ENCODE assay signal across 12 mouse cellular contexts in the genomic region with DNA sequence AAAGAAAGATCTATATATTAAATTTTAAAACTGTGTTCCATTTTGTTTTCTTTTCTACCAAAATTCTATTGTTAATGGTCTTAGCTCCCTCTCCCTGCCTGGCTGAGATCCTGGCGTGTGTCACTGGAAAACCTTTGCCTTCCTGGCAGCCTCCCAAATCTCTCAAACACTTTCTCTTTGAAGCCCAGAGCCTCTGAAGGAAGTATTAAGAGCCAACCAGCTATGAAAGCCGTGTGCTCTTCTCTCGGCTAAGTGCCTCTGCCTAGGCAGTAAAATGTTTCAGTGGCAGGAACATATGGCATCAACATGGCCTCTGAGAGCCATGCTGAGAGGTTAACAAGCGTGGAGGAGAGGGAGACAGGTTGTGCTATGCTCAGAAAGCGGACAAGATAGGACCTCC. TPM values are rescaled to one million over a fixed set of nuclear protein-coding genes. Genes with fewer than 3 reads are reported as not detected.
A peak's percentile ranks its signal among the peaks of the same experiment; 100 is the strongest.
DNase-seq lines count a peak whose midpoint lies in the region; ATAC-seq and TF ChIP-seq lines count a peak whose summit lies in the region.
"Had no signal": no experiment of that assay in that cellular context is flagged by ENCODE, and none has a peak within 500 bp of the region (broad histone marks: within the 10 kb centered on the region; RNA-seq: fewer than 3 reads in every experiment).

No protein-coding gene starts in this region.

- H3K27ac ChIP-seq in forebrain, embryonic 14.5 days (ENCODE audit: low read depth, low read length) = no peak overlapping the region
- no peak overlapping the region for H3K27ac ChIP-seq in forebrain, embryonic 12.5 days
- H3K27ac ChIP-seq in neural tube, embryonic 14.5 days (ENCODE audit: low read depth, low read length) = peak overlapping the region; percentile 46; the same call in 1 of the 2 replicates

- H3K36me3 ChIP-seq in forebrain, embryonic 14.5 days (ENCODE audit: control insufficient read depth, insufficient read depth, low read length) = no peaks in the 10 kb centered on the region
- no peaks in the 10 kb centered on the region for H3K36me3 ChIP-seq in forebrain, embryonic 12.5 days (replicated peaks)
- H3K36me3 ChIP-seq in neural tube, embryonic 14.5 days (ENCODE audit: control insufficient read depth, insufficient read depth, low read length) = no peaks in the 10 kb centered on the region

- H3K9ac ChIP-seq in forebrain, embryonic 14.5 days (ENCODE audit: low read length) = no peak overlapping the region
- no peak overlapping the region for H3K9ac ChIP-seq in forebrain, embryonic 12.5 days
- H3K9ac ChIP-seq in neural tube, embryonic 14.5 days (replicated peaks; ENCODE audit: low read depth, low read length) = no peak overlapping the region

- no peak for TF ChIP-seq CTCF in lung, adult 2 months (IDR thresholded peaks at IDR 0.05; ENCODE audit: insufficient read depth, low read length)

- ATAC-seq in forebrain, embryonic 14.5 days = no peak
- no peak for ATAC-seq in forebrain, embryonic 12.5 days (ENCODE audit: low FRiP score)
- ATAC-seq in neural tube, embryonic 14.5 days (ENCODE audit: low read depth) = peak; percentile 21; the same call in 1 of the 2 replicates
- ATAC-seq: CD4-positive, CD25-positive, alpha-beta regulatory T cell, adult 4 months had no signal

- H3K27me3 ChIP-seq in forebrain, embryonic 14.5 days (replicated peaks; ENCODE audit: control insufficient read depth, insufficient read depth, low read length) = no peaks in the 10 kb centered on the region
- no peaks in the 10 kb centered on the region for H3K27me3 ChIP-seq in forebrain, embryonic 12.5 days
- no peaks in the 10 kb centered on the region for H3K27me3 ChIP-seq in neural tube, embryonic 14.5 days (ENCODE audit: control insufficient read depth, insufficient read depth, low read length)

- no peaks in the 10 kb centered on the region for H3K9me3 ChIP-seq in forebrain, embryonic 14.5 days (replicated peaks; ENCODE audit: control insufficient read depth, low read length)
- H3K9me3 ChIP-seq in forebrain, embryonic 12.5 days = no peaks in the 10 kb centered on the region
- peaks cover 4% of the 10 kb centered on the region for H3K9me3 ChIP-seq in neural tube, embryonic 14.5 days (ENCODE audit: control insufficient read depth, low read length)

- TF ChIP-seq POLR2A in lung, adult 2 months (IDR thresholded peaks at IDR 0.05; ENCODE audit: borderline replicate concordance, extremely low read depth, low read depth, low read length) = no peak

- H3K4me2 ChIP-seq in forebrain, embryonic 14.5 days (ENCODE audit: low read length) = no peak overlapping the region
- no peak overlapping the region for H3K4me2 ChIP-seq in forebrain, embryonic 12.5 days
- no peak overlapping the region for H3K4me2 ChIP-seq in neural tube, embryonic 14.5 days (ENCODE audit: low read depth, low read length)

- peak; percentile 67 for DNase-seq in forebrain, embryonic 14.5 days (ENCODE audit: low spot score)
- peak; percentile 12 for DNase-seq in lung, postnatal 36 days
- DNase-seq in lung, adult 2 months = no peak
- peak; percentile 35 for DNase-seq in embryo, embryonic 10.5 days (ENCODE audit: low spot score)
- DNase-seq in gastrocnemius, postnatal 25 days = no peak
- DNase-seq in liver = no peak
- DNase-seq: lung, adult 18-20 months; thymus, adult 2 months had no signal

- WGBS in forebrain, embryonic 14.5 days = 35% methylated on average over 5 of the region's 5 CpGs
- WGBS in forebrain, embryonic 12.5 days = 51% methylated on average over 5 of the region's 5 CpGs
- WGBS in lung, adult 2 months = 35% methylated on average over 5 of the region's 5 CpGs
- 33% methylated on average over 5 of the region's 5 CpGs for WGBS in neural tube, embryonic 14.5 days

- H3K4me1 ChIP-seq in forebrain, embryonic 14.5 days (ENCODE audit: control insufficient read depth, insufficient read depth, low read length) = peaks cover 5% of the 10 kb centered on the region; the same call in 1 of the 2 replicates
- H3K4me1 ChIP-seq in forebrain, embryonic 12.5 days = peaks cover 4% of the 10 kb centered on the region
- H3K4me1 ChIP-seq in lung, adult 2 months (ENCODE audit: control insufficient read depth, insufficient read depth, low read length) = no peaks in the 10 kb centered on the region
- no peaks in the 10 kb centered on the region for H3K4me1 ChIP-seq in neural tube, embryonic 14.5 days (ENCODE audit: control insufficient read depth, insufficient read depth, low read length)

- no peak overlapping the region for H3K4me3 ChIP-seq in forebrain, embryonic 14.5 days (ENCODE audit: low read depth, low read length)
- H3K4me3 ChIP-seq in forebrain, embryonic 12.5 days (replicated peaks) = no peak overlapping the region
- no peak overlapping the region for H3K4me3 ChIP-seq in lung, adult 2 months (replicated peaks; ENCODE audit: extremely low read depth, low read depth, low read length)
- no peak overlapping the region for H3K4me3 ChIP-seq in neural tube, embryonic 14.5 days (ENCODE audit: low read depth, low read length)

RNA-seq across cellular contexts. Expression of a gene that starts 47.5 kb away (rescaled TPM):
- 15.6 and 19.2 TPM in 2 replicates for polyA plus RNA-seq in forebrain, embryonic 14.5 days (2014; fragmentation: Nextera tagmentation; extraction: Ambion mirVana)
- 1.1 and 1.3 TPM in 2 replicates for polyA plus RNA-seq in forebrain, embryonic 12.5 days (2016; fragmentation: Nextera tagmentation; extraction: Ambion mirVana)
- 0.09 and 0.16 TPM in 2 replicates for polyA plus RNA-seq in lung, adult 2 months (2012; rRNA removed)
- polyA plus RNA-seq in neural tube, embryonic 14.5 days (2014; fragmentation: Nextera tagmentation; extraction: Ambion mirVana) = 17.9 and 18.2 TPM in 2 replicates
- not detected for total RNA-seq in gastrocnemius, postnatal 25 days (2021)
- total RNA-seq: heart, postnatal 10 days had no signal
- polyA plus RNA-seq: CD4-positive, CD25-positive, alpha-beta regulatory T cell, adult 4 months had no signal

Comparison
In these comparisons a context has a peak if more than half of its experiments do, and no peak if none do; other contexts are left out.
1. DNase-seq: peak in forebrain, embryonic 14.5 days (single experiment), lung, postnatal 36 days (single experiment) and embryo, embryonic 10.5 days (single experiment); none in lung, adult 2 months (single experiment), gastrocnemius, postnatal 25 days (single experiment) and liver (single experiment).